Mouse (Mus musculus) intestine, embryonic 14.5 days (tissue): ENCODE data around the gene Prkcz. TPM values are rescaled to one million over a fixed set of nuclear protein-coding genes. Genes with fewer than 3 reads are reported as not detected.
A peak's percentile ranks its signal among the peaks of the same experiment; 100 is the strongest.
"Not testable (repeated sequence)": the region's sequence is repeated elsewhere in the genome, so short reads cannot be mapped to it uniquely, and the experiment has no call there.

Source experiments
- ATAC-seq: fragments of 200-750 bp; cut with Nextera tagmentation; replicated peaks from 2 replicates; pipeline ENCODE4 v1.8.0; 2017; ENCODE audit warnings: low read depth, moderate number of reproducible peaks, moderate TSS enrichment, moderate library complexity; ENCODE audit not compliant: low FRiP score, low TSS enrichment
- DNase-seq: peaks from one replicate; pipeline ENCODE4 v3.0.0-alpha.2; 2018; ENCODE audit warnings: low spot score
- H3K27ac ChIP-seq: fragments of 300-500 bp; sonication (generic); 2 replicates; pipeline ENCODE4 v1.5.1; 2014; ENCODE audit warnings: low read depth, mild to moderate bottlenecking, control low read depth
- H3K27me3 ChIP-seq: fragments of 300-500 bp; sonication (generic); replicated peaks from 2 replicates; pipeline ENCODE4 v1.6.1; 2014; ENCODE audit warnings: low read length, control low read depth; ENCODE audit not compliant: control insufficient read depth, insufficient read depth
- H3K36me3 ChIP-seq: fragments of 300-500 bp; sonication (generic); 2 replicates; pipeline ENCODE4 v1.6.1; 2014; ENCODE audit warnings: low read length, control low read depth; ENCODE audit not compliant: control insufficient read depth, insufficient read depth
- H3K4me1 ChIP-seq: fragments of 300-500 bp; sonication (generic); replicated peaks from 2 replicates; pipeline ENCODE4 v1.6.1; 2014; ENCODE audit warnings: low read length, control low read depth, mixed read lengths; ENCODE audit not compliant: control insufficient read depth, insufficient read depth
- H3K4me2 ChIP-seq: fragments of 300-500 bp; sonication (generic); 2 replicates; pipeline ENCODE4 v1.6.1; 2014; ENCODE audit warnings: low read length
- H3K4me3 ChIP-seq: fragments of 300-500 bp; sonication (generic); 2 replicates; pipeline ENCODE4 v1.5.1; 2014; ENCODE audit warnings: low read depth, low read length, control low read depth, mixed read lengths
- H3K9ac ChIP-seq: fragments of 300-500 bp; sonication (generic); 2 replicates; pipeline ENCODE4 v1.6.1; 2014; ENCODE audit warnings: mild to moderate bottlenecking, low read length
- H3K9me3 ChIP-seq: fragments of 300-500 bp; sonication (generic); 2 replicates; pipeline ENCODE4 v1.6.1; 2016; ENCODE audit warnings: low read length, control low read depth; ENCODE audit not compliant: control insufficient read depth
- WGBS: fragments of 180-500 bp; shearing (Covaris S2); extraction: QIAGEN DNeasy Blood & Tissue Kit; methylation state at CpG from one replicate; pipeline ENCODE4 v1.1.7; 2014; 5-methylcytosine and 5-hydroxymethylcytosine counted together
- polyA plus RNA-seq: library from polyadenylated mRNA; unstranded; fragments of >200 nt; fragmentation: Nextera tagmentation; extraction: Ambion mirVana; gene quantifications from 2 replicates; pipeline ENCODE4 v1.2.1, GENCODE M21; 2014

The Prkcz gene
- polyA plus RNA-seq, 1 experiment from 2014 or later = 24.1 TPM

DNA sequence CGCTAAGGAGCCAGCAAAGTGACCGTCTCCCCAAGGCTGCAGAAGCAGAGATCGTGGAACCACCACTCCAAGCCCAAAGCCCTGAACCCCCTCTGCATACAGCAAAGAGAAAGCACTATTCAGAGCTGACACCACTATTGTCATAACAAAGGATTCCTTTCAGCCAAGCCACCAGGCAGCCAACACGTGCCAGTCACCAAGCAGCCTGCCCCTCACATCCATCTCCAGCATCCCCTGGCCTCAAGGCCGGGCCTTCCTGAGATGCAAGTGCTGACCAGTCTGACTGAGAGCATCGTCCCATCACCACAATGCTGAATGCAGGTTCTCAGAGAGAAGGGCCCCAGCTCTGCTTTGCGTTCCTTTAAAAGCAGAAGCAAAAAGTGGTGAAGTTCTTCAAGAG is 28.9 kb downstream of the Prkcz start:
- 58% methylated on average over 7 of the region's 7 CpGs for WGBS

DNA sequence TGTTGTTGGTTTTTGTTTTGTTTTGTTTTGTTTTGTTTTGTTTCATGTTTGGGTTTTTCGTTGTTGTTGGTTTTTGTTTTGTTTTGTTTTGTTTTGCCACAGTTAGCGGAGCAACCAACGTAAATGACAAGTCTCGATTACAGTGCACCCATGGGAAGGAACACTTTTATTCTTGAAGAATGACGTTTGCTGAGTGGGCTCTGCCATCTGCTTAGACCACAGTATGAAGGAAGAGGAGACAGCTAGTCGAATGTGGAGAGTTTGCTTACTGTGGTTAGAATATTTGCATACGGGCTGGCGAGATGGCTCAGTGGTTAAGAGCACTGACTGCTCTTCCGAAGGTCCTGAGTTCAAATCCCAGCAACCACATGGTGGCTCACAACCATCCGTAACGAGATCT is 32.8 kb downstream of the Prkcz start:
- WGBS = 92% methylated on average over 11 of the region's 11 CpGs
- not testable (repeated sequence) for H3K27me3 ChIP-seq, H3K9me3 ChIP-seq, ATAC-seq, H3K4me2 ChIP-seq, H3K27ac ChIP-seq, H3K36me3 ChIP-seq, H3K4me1 ChIP-seq, H3K9ac ChIP-seq, DNase-seq, H3K4me3 ChIP-seq

More for the DNA sequence above, 28.9 kb downstream of the Prkcz start:
- Histone ChIP-seq H3K4me2 (no peak overlapping the region), H3K9ac (no peak overlapping the region), H3K27ac (no peak overlapping the region), H3K27me3 (no peaks in the 10 kb centered on the region), H3K36me3 (no peaks in the 10 kb centered on the region), H3K4me3 (no peak overlapping the region), H3K4me1 (no peaks in the 10 kb centered on the region), H3K9me3 (no peaks in the 10 kb centered on the region)
- DNase-seq = no peak
- no peak for ATAC-seq

DNA sequence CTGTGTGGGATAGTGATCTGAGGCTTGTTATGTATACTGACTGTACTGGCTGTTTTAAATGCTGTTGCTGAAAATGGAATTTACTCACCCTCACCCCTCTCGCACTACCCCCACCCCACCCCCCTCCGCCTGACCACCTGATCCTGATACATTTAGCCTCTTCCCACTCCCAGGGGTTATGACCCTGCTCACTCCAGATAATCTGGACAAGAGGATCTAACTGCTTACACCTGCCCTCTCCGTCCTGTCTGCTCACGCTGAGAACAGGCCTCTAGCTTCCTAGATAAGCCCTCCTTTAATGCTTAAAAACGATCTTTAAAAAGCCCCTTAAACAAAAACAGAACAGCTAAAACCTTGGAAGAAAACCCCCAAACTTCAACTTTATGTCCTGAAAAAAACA is 35.4 kb downstream of the Prkcz start:
- no peak overlapping the region for H3K9ac ChIP-seq
- H3K27me3 ChIP-seq = no peaks in the 10 kb centered on the region
- no peaks in the 10 kb centered on the region for H3K9me3 ChIP-seq
- H3K4me1 ChIP-seq = no peaks in the 10 kb centered on the region
- H3K27ac ChIP-seq = no peak overlapping the region
- WGBS = 53% methylated on average over 5 of the region's 5 CpGs
- no peak overlapping the region for H3K4me3 ChIP-seq
- ATAC-seq (no peak), DNase-seq (no peak)
- H3K4me2 ChIP-seq = no peak overlapping the region
- H3K36me3 ChIP-seq = no peaks in the 10 kb centered on the region

DNA sequence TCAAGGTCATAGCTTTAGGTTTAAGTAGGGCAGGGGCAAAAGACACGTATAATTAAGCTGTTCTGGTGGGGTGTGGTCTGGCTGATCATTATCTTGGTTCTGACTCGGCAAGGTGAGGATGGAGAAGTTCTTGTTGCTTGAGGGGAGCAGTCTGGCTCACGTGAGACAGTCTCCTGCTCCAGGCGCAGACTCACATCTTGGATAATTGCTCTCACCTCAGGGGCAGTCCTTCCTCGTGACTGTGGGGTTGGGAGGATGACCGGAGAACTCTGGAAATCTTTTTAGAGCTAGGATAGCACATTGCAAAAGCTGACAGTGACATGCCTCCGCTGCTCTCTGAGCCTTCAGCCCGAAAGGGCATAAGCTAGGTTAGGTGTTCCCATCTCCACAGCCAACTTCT is 36.6 kb downstream of the Prkcz start:
- Histone ChIP-seq H3K27ac (no peak overlapping the region), H3K4me1 (no peaks in the 10 kb centered on the region), H3K4me3 (no peak overlapping the region), H3K4me2 (no peak overlapping the region), H3K9me3 (no peaks in the 10 kb centered on the region), H3K27me3 (no peaks in the 10 kb centered on the region), H3K9ac (no peak overlapping the region), H3K36me3 (no peaks in the 10 kb centered on the region)
- no peak for DNase-seq
- WGBS = 42% methylated on average over 8 of the region's 8 CpGs
- ATAC-seq = no peak

DNA sequence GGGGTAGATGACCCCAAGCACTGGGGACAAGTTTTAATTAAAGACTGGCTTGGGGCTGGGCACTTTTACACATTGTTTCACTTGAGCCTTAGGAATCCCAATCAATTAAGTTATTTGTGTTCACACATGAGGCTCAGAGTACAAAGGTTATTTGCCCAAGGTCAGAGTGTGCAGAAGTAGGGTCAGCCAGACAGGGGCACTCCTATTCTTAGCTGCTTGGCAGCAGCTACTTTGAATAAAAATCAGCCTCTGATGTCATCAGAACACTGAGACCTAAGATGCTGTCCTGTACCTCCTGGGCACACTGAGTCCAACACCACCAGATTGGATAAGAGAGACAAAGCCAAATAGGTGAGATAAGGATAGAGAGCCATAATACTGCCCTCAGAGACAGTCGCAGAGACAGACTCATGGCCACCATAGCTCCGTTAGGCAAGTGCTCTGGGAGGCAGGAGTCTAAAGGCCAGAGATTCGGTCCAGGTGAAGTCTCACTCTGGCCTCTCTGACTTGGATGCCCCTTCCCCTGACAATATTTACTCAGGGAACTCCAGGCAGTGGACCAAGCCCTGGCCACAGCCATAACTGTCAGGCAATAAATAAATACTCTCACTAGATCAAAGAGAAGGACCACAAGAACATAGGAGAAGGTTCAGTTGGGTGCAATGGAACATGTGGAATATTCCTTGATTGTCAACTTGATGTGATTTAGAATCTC is 37.9 kb downstream of the Prkcz start:
- no peak overlapping the region for H3K27ac ChIP-seq
- H3K4me2 ChIP-seq = no peak overlapping the region
- H3K36me3 ChIP-seq = no peaks in the 10 kb centered on the region
- H3K9me3 ChIP-seq = no peaks in the 10 kb centered on the region
- no peak overlapping the region for H3K9ac ChIP-seq
- no peak overlapping the region for H3K4me3 ChIP-seq
- ATAC-seq (no peak), DNase-seq (no peak)
- no peaks in the 10 kb centered on the region for H3K27me3 ChIP-seq
- 68% methylated on average over 3 of the region's 3 CpGs for WGBS
- H3K4me1 ChIP-seq = no peaks in the 10 kb centered on the region

DNA sequence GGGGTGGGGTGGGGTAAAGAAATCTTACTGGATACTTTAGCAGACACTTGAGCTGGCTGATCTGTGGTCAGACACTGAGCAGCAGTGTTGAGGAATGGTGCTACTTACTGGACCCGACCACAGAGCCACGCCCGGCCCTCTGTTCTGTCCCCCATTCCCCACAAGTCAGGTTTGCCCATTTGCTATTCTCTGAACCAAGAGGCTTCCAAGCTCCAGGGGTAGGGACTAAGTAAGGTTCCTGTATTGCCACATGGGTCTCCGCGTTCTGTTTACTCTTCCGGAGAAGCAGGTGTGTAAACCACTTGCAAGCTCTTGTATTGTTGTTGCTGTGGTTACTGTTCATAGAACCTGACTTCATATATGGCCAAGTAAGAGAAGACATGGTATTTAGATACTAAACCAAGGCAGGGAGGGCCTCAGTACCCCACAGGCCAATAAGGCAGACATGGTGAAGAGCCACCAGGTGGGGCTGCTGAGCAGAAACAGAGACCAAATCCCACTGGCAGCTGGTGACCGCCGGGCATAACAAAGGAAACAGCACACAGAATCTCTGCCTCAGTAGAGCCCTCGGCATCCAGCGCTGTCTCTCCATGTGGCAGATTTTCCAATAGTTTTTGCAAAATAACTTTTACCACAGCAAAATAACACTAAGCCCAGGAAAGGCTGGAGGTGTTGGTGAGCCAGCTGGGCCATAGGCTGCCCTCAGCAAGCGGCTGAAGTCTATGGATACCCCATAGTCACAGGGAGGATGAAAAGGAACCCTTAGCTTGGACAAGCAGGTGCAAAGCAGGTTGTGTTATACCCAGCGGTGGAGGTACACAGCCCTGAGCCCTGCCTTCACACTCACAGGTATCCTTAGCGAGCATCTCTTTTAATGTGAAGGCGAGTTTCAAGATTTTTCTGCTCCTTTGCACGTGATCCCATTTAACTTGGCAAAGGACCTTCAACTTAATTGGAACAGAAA is 40.6 kb downstream of the Prkcz start:
- DNase-seq (peak; percentile 84), ATAC-seq (peak; percentile 41; the same call in 1 of the 2 replicates)
- Histone ChIP-seq H3K9ac (no peak overlapping the region), H3K27me3 (no peaks in the 10 kb centered on the region), H3K27ac (no peak overlapping the region), H3K4me2 (no peak overlapping the region), H3K4me1 (no peaks in the 10 kb centered on the region), H3K36me3 (no peaks in the 10 kb centered on the region), H3K9me3 (no peaks in the 10 kb centered on the region), H3K4me3 (no peak overlapping the region)
- 61% methylated on average over 15 of the region's 15 CpGs for WGBS

DNA sequence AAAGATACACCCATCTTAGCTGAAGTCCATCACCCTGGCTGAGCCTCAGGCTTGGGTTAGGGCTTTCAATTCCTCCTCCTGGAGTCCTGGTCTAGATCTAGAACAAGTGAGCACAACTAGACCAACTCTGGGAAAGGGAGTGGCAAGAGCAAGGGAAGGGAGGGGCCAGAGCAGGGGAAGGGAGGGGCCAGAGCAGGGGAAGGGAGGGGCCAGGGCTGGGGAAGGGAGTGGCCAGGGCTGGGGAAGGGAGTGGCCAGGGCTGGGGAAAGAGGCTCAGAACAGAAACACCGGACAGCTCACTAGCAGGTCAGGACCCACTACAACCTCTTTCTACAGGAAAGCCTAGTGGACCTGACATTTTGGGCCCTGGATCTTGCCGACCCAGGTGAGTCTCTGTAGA is 42.9 kb downstream of the Prkcz start:
- no peaks in the 10 kb centered on the region for H3K4me1 ChIP-seq
- H3K27ac ChIP-seq = no peak overlapping the region
- DNase-seq (no peak), ATAC-seq (peak; percentile 24; the same call in 1 of the 2 replicates)
- WGBS = 41% methylated on average over 2 of the region's 2 CpGs
- H3K36me3 ChIP-seq = no peaks in the 10 kb centered on the region
- H3K4me2 ChIP-seq = no peak overlapping the region
- H3K4me3 ChIP-seq = no peak overlapping the region
- H3K27me3 ChIP-seq = no peaks in the 10 kb centered on the region
- H3K9ac ChIP-seq = no peak overlapping the region
- no peaks in the 10 kb centered on the region for H3K9me3 ChIP-seq

DNA sequence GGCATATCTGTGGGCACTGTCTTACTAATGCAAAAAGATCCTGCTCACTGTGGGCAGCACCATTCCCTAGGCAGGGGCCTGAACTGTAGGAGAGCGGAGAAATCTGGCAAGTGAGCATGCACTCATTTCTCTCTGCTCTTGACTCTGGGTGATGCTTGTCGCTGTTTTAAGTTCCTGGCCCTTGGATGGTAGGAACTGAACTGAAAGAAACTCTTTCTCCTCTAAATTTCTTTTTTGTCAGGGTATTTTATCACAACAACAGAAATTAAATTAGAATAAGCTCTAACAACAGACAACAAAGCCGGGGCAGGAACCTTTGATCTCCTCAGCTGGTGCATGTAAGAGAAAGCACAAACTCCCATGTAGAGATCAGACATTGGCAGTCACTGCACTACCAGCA is 46.1 kb downstream of the Prkcz start:
- DNase-seq (no peak), ATAC-seq (no peak)
- Histone ChIP-seq H3K9me3 (no peaks in the 10 kb centered on the region), H3K36me3 (no peaks in the 10 kb centered on the region), H3K27ac (no peak overlapping the region), H3K4me2 (no peak overlapping the region), H3K4me3 (no peak overlapping the region), H3K27me3 (no peaks in the 10 kb centered on the region), H3K9ac (no peak overlapping the region), H3K4me1 (no peaks in the 10 kb centered on the region)
- 92% methylated on average over 3 of the region's 3 CpGs for WGBS
